Mouse (Mus musculus): ENCODE data around the gene Ndufa5.

Ndufa5 gene

GRCm38 (mm10) chr6:24525705-24526104, 2.1 kb downstream of the Ndufa5 start:
- no peak for DNase-seq (ENCODE audit: low read depth, low spot score)

DNA sequence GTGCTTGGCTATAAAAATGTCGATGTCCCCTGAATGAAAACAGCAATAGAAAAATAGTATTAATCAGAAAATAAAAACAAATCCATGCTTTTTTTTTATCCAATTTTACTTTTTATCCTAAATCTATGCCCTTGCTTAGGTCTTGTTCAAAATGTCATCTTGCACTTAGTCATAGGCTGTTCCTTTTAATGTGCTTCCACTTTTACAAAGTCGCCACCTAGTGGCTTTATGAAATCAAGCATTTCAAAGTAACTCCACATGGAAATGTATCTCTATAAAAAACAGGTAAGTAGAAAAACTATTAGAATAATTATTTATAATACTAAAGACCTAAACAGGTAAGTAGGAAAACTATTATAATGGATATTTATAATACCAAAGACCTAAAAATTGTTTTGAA, 11.6 kb downstream of the Ndufa5 start:
- no peak for DNase-seq (ENCODE audit: low read depth, low spot score)

- DNase-seq (ENCODE audit: low read depth, low spot score) = no peak
These were observed 13.1 kb downstream of the Ndufa5 start, which contains the start of gene Iqub for GRCm38 (mm10) chr6:24514552-24515284. TSS of gene Iqub (minus strand) at chr6:24515067.

DNA sequence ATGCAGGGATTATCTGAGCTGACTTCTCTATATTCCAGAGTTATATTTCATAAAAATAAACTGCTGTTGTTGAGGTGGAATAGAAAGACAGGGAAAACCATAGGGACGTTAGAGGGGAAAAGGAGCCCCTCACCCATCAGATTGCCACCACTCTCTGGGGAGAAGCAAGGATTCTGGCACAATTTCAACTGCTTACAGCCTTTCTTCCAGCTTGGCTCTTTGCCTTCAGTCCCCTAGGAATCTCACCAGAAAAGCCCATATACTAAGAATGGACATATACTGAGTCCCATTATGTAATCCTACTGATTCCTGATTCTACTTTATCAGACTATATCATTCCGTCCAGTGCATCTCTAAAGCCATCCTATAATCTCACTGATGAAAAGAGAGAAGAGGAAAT, 23.7 kb downstream of the Ndufa5 start:
- no peak for DNase-seq (ENCODE audit: low read depth, low spot score)

DNA sequence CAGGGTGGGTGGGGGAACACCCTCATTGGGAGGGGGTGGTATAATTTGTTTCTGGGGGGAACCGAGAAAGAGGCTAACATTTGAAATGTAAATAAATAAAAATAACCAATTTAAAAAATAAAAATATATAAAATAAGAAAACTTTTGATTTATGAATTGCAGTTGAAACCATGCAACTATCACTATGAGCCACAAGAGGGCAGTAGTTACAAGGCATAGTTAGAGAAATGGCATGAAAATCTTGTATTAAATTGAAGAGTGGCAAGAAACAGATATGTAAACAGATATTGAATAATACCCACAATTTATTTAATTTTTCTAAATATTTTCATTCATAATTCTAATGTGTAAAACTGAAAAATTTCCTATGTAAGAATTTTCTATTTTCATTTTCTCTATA, 37.5 kb downstream of the Ndufa5 start:
- no peak for DNase-seq (ENCODE audit: low read depth, low spot score)

DNA sequence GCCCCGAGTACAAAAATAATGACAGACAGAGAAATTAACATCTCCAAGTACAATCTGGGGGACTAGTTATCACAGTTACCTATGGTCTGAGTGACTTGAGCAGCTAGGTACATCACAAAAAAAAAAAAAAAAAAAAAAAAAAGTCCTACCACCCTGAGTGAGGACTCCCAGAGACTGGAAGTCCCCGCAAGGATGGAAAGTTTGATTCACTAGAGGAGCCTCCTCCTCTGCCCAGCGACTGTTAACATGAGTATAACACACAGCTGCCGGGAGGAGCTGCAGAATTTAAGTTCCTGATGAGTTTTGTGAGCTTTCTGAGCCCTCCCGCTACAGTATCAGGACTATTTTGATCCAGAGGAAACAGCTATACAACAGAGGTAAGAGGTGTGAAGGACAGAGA, 41.3 kb downstream of the Ndufa5 start:
- no peak for DNase-seq (ENCODE audit: low read depth, low spot score)

DNA sequence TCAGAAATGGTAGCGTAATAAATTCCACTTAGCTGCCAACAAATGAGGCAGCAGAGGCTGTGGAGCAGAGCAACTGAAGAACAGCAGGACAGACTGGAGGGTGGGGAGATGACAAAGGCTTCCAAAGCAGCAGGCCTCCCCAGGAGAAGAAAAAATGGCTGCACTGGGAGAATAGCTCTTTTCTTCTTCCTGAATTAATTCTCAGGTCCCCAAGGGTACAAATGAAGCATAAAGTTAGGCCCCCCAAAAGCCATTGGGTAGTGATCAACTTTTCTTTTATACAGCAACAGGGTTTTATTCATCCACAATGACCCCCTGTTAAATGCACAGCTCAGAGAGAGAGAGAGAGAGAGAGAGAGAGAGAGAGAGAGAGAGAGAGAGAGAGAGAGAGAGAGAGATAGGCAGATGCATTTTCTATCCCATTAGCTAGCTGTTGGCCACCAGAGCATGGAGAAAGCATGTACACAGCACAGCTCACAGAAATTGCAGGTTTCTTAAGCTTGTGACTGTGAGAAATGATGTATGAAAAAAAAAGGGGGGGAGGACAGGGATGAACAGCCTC, 57.2 kb downstream of the Ndufa5 start:
- no peak for DNase-seq (ENCODE audit: low read depth, low spot score)

- DNase-seq (ENCODE audit: low read depth, low spot score) = no peak
These were observed 57.7 kb downstream of the Ndufa5 start for GRCm38 (mm10) chr6:24470135-24470534.

All from retina, postnatal 7 days (tissue).